Mouse (Mus musculus): Measurements from ENCODE around the gene Gm9958.

Gene Gm9958

GRCm38 (mm10) chr5:90367067-90367303, at the start of gene Gm9958:
Gene Gm9958 (plus strand): TSS chr5:90367204.
- DNase-seq = no peak

- no peak for DNase-seq
Measured at GRCm38 (mm10) chr5:90331071-90331470, 35.9 kb upstream of the Gm9958 start.

- no peak for DNase-seq
Measured at GRCm38 (mm10) chr5:90332478-90332877, 34.5 kb upstream of the Gm9958 start.

DNA sequence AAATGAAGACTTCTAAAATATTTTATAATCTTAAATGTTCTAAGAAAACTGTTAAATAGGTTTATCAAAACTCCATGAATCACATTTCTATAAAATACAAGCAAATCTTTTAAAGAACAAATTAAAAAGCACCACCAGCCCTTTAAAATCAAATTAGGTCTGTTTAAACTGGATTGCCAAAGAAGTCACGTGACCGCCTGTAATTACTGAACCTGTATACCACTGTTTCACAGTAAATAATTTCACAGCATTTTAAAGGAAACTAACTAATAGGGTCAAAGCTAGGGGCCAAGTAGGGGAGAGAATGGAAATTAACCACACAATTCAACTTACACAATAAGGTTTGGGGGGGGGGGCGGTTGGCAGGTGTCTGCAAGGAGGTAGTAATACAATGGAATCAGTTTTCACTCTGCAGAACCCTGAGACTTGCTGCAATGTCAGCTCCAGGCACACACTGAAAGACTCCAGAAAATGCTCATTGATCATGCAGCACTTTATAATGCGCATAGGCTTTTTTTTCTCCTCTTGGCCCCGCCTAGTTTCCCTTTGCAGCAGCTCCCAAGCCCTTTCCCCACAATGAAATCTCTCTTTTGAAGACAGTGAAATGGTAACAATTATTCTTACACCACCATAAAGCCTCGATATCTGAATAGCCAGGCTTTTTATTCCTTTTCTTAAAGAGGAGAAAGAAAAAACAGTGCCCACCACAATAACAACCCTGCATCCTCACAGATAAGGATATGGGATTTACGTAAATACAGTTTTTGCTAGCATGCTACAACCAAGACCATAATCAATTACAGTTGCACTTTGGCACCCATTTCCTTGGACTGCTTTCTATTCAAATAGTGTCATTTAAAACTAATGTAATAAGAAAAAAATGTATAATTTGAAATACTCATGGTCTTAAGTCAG, 28.6 kb upstream of the Gm9958 start:
- no peak for DNase-seq

- peak; percentile 59 to 75 for DNase-seq
Measured at GRCm38 (mm10) chr5:90339129-90339952, 27.7 kb upstream of the Gm9958 start.

GRCm38 (mm10) chr5:90339953-90340343, 27.1 kb upstream of the Gm9958 start:
- DNase-seq = no peak

DNA sequence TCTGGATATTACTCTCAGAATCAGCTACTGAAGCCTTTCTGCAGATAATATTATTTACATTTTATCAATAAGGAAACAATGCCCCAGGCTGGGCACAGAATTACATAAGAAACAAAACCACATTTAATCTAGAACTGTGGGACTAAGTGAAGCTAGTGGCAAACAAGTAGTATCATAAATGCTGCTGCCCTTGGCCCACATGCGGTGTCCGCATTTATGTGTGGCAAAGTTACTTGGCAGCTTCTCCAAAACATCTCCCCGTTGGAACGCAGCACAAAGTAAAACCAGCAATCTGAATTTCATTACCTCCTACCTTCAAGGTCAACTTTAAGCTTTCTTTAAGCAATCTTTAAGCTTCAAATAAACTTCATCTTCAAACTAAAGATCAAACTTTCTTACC, 26.2 kb upstream of the Gm9958 start:
- DNase-seq = no peak

DNA sequence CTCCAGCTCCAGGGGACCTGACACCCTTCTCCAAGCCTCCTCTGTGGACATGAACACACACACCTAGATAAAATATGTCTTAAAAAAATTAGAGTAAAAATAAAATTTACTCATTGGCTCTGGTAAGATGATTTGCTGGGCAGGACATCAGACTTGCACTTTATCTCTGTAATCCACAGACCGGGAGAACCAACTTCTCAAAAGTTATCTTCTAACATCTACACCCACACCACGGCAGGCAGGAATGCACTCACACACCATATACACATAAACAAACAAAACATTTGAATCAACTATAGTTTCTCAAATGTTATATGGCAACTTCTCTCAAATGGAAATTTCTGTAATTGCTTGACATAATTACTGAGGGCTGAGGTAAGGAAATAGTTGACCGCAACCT, 20.1 kb upstream of the Gm9958 start:
- DNase-seq = no peak

DNA sequence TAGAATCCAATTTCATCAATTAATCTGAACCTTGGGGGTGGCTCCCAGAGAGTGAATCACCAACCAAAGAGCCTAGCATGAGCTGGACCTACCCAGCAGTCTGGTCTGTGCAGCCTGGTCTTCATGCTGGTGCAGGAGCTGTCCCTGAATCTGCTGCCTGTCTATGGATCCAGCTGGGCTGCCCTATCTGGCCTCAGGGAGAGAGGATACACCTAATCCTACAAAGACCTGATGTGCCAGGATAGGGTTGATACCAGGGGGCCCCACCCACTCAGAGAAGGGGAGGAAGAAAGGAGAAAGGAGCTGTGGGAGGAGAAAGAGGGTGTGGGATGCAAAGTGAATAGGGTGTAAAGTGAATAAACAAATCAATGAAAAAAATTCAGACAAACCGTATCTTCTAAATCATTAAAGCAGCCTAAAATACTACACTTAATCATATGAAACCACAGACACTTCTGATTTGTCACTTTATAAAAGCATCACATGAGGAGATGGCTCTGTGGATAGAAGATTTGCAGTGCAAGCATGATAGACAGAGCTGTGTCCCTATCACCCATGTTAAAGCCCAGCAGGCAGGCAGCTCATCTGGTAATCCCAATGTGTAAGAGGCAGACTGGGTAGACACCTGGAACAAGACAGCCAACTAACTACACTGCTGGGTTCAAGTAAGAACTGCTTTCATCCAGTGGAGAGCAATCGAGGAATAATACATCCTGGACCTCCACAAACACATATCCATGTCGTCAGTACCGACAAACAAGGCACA, 13.3 kb upstream of the Gm9958 start:
- no peak for DNase-seq

DNA sequence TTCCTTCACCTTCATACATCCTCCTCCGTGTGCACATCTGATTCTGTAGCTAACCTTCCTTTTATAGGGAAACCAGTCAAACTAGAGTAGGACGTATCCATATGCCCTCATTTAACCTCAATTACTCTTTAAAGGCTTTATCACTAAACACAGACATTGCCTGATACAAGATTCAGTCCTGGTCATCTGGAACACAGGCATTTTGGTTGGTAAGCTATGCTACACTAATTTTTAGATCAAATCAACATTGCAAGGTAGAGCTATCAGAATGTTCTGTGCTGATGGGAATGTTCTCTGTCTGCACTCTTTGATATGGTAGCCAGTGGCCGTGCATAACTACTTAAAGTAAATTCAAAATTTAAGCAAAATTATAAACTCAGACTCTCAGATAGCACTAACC, 11.2 kb upstream of the Gm9958 start:
- no peak for DNase-seq

GRCm38 (mm10) chr5:90364526-90364925, 2.5 kb upstream of the Gm9958 start:
- DNase-seq = peak; percentile 75 to 79

GRCm38 (mm10) chr5:90365141-90365951, 1.7 kb upstream of the Gm9958 start:
- DNase-seq = peak; percentile 60 to 66

GRCm38 (mm10) chr5:90366121-90367066, 610 bp upstream of the Gm9958 start, which contains the start of gene Ankrd17:
Gene Ankrd17 (minus strand): TSS chr5:90366577.
- peak; percentile 90 to 94 for DNase-seq

GRCm38 (mm10) chr5:90370401-90370800, 3.4 kb downstream of the Gm9958 start:
- no peak for DNase-seq

- DNase-seq = no peak
Measured at GRCm38 (mm10) chr5:90373708-90374107, 6.7 kb downstream of the Gm9958 start.

DNA sequence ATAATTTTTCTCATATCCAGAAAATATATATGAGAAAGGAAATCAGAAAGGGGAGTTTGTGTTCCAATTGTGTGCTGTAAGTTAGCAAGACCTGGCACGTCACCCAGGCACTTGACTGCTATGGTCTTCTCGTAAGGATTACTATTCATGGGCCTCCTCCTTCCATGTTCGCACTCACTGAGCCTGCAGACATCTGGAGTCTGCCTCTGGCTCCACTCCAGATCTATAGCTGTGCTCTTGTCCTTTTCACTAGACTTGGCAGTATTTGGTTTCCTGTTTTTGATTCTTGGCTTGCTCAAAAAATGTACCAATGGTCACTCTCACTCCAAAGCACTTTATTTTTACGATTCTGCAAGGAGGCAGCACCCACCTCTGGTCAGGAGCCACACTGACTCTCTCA, 14.5 kb downstream of the Gm9958 start:
- DNase-seq = no peak

GRCm38 (mm10) chr5:90383080-90383479, 16.1 kb downstream of the Gm9958 start:
- DNase-seq = no peak

DNA sequence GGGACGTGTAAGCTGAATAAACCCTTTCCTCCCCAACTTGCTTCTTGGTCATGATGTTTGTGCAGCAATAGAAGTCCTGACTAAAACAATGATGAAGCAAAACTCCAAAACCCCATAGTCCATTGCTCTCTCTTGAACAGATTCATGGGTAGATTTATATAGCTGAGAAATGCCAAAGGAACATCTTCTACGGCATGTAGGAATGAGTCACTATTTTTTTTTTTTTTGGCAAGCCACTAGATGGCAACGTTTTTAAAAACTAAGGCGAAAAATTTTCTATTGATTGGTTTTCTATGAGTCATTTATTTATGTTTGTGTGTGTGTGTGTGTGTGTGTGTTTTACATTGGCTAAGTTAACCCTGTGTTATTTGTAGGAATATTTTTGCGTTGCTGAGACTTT, 26.8 kb downstream of the Gm9958 start:
- no peak for DNase-seq

- DNase-seq = no peak
Measured at GRCm38 (mm10) chr5:90394322-90394721, 27.3 kb downstream of the Gm9958 start.

DNA sequence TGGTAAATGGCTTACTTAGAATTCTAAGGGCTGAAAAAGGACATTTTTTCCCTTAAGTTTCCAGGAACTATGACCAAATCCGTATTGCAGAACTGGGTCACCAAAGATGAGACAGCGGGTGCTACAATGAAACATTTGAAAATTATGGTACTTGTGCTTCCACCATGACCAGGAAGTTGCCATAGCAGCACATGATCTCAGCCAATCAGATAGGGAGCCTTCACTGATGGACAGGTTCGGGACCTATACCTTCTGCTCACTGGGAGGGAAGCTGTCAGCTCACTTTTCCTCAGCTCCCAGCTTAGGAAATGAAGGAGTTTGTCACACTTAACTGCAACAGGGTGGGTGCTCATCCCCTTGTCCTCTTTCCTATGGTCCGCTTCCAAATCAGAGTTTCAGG, 29.8 kb downstream of the Gm9958 start:
- no peak for DNase-seq

DNA sequence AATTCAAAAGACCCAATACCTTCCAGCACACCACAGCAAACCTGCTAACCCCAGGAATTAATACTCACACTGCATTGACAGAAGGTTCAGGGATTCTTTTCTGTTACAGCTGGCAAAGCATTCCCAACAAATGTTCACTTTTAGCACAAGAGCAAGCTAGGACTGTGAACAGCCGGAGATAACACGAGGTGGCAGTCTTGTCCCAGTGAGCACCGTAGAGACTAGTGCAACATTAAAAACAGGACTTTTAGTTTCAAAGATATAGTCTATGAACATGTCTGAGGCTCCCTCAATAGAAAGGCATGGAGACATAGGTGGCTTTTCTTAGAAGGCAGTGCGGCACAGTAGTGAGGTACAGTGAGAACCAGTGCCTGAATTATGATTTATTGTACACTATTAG, 38.2 kb downstream of the Gm9958 start:
- no peak for DNase-seq
